Mouse (Mus musculus): ENCODE results near the gene Gm28042. TPM values are rescaled to one million over a fixed set of nuclear protein-coding genes. Genes with fewer than 3 reads are reported as not detected.

The Gm28042 gene
- polyA plus RNA-seq, 1 experiment from 2014 or later = 0.70 TPM

GRCm38 (mm10) chr2:120060190-120060589 is 32.9 kb downstream of the Gm28042 start:
- DNase-seq (ENCODE audit: low spot score) (peak; percentile 85), ATAC-seq (peak; percentile 89)
- Histone ChIP-seq H3K27ac (ENCODE audit: low read length) (peak overlapping the region; percentile 35; the same call in 1 of the 2 replicates), H3K4me3 (ENCODE audit: low read depth, low read length) (no peak overlapping the region), H3K9ac (replicated peaks; ENCODE audit: low read depth) (no peak overlapping the region), H3K4me1 (ENCODE audit: insufficient read depth, low read depth, low read length) (peaks cover 7% of the 10 kb centered on the region; the same call in 1 of the 2 replicates), H3K36me3 (ENCODE audit: insufficient read depth, low read length) (no peaks in the 10 kb centered on the region), H3K9me3 (ENCODE audit: low read length) (no peaks in the 10 kb centered on the region), H3K27me3 (replicated peaks; ENCODE audit: insufficient read depth, low read length) (no peaks in the 10 kb centered on the region), H3K4me2 (replicated peaks; ENCODE audit: low read depth, low read length) (no peak overlapping the region)
- 0 out of 2 replicates have a peak, but pooled peaks have one; percentile 7 for TF ChIP-seq CTCF (IDR thresholded peaks at IDR 0.05)
- TF ChIP-seq EP300 (IDR thresholded peaks at IDR 0.05) = no peak
- 44% methylated on average over 6 of the region's 6 CpGs for WGBS

GRCm38 (mm10) chr2:120060651-120061050 is 33.4 kb downstream of the Gm28042 start:
- Histone ChIP-seq H3K4me3 (ENCODE audit: low read depth, low read length) (no peak overlapping the region), H3K9me3 (ENCODE audit: low read length) (no peaks in the 10 kb centered on the region), H3K27ac (ENCODE audit: low read length) (0 out of 2 replicates have a peak overlapping the region, but pooled peaks have one; percentile 35), H3K27me3 (replicated peaks; ENCODE audit: insufficient read depth, low read length) (no peaks in the 10 kb centered on the region), H3K4me1 (ENCODE audit: insufficient read depth, low read depth, low read length) (peaks cover 7% of the 10 kb centered on the region; the same call in 1 of the 2 replicates), H3K4me2 (replicated peaks; ENCODE audit: low read depth, low read length) (no peak overlapping the region), H3K36me3 (ENCODE audit: insufficient read depth, low read length) (no peaks in the 10 kb centered on the region), H3K9ac (replicated peaks; ENCODE audit: low read depth) (no peak overlapping the region)
- WGBS = 48% methylated on average over 9 of the region's 9 CpGs
- no peak for TF ChIP-seq EP300 (IDR thresholded peaks at IDR 0.05)
- TF ChIP-seq CTCF (IDR thresholded peaks at IDR 0.05) = no peak
- DNase-seq (ENCODE audit: low spot score) (peak; percentile 6), ATAC-seq (0 out of 2 replicates have a peak, but pooled peaks have one; percentile 10)

GRCm38 (mm10) chr2:120062248-120062647 is 35.0 kb downstream of the Gm28042 start:
- TF ChIP-seq EP300 (IDR thresholded peaks at IDR 0.05) (no peak), CTCF (IDR thresholded peaks at IDR 0.05) (no peak)
- H3K27me3 ChIP-seq (replicated peaks; ENCODE audit: insufficient read depth, low read length) = no peaks in the 10 kb centered on the region
- DNase-seq (ENCODE audit: low spot score) = no peak
- no peak overlapping the region for H3K27ac ChIP-seq (ENCODE audit: low read length)
- no peak overlapping the region for H3K4me3 ChIP-seq (ENCODE audit: low read depth, low read length)
- no peak overlapping the region for H3K9ac ChIP-seq (replicated peaks; ENCODE audit: low read depth)
- H3K4me1 ChIP-seq (ENCODE audit: insufficient read depth, low read depth, low read length) = peaks cover 7% of the 10 kb centered on the region; the same call in 1 of the 2 replicates
- no peak overlapping the region for H3K4me2 ChIP-seq (replicated peaks; ENCODE audit: low read depth, low read length)
- no peak for ATAC-seq
- no peaks in the 10 kb centered on the region for H3K36me3 ChIP-seq (ENCODE audit: insufficient read depth, low read length)
- no peaks in the 10 kb centered on the region for H3K9me3 ChIP-seq (ENCODE audit: low read length)
- 89% methylated on average over 8 of the region's 8 CpGs for WGBS

DNA sequence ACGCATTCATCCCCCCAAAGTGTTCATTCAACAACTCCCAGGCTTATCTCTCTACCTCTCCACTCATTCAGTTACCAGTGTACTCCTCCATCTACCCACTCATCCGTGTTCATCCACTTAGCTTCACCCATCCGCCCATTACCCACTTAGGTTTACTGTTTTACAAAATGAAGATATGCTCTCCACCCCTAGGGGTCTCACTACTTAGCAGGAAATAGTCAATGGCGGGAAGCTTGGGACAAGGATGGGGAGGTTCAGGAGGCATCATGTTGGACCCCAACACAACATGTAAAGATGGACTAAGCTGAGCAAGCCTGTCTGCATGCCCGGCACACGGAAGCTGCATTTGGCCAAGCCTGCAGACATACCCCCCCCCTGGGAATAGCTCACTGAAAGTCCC is 37.3 kb downstream of the Gm28042 start:
- no peaks in the 10 kb centered on the region for H3K36me3 ChIP-seq (ENCODE audit: insufficient read depth, low read length)
- TF ChIP-seq EP300 (IDR thresholded peaks at IDR 0.05) = no peak
- peak; percentile 53 for TF ChIP-seq CTCF (IDR thresholded peaks at IDR 0.05)

GRCm38 (mm10) chr2:120065243-120065642 is 38.0 kb downstream of the Gm28042 start:
- Histone ChIP-seq H3K27ac (ENCODE audit: low read length) (no peak overlapping the region), H3K9ac (replicated peaks; ENCODE audit: low read depth) (no peak overlapping the region), H3K4me3 (ENCODE audit: low read depth, low read length) (no peak overlapping the region), H3K4me2 (replicated peaks; ENCODE audit: low read depth, low read length) (no peak overlapping the region), H3K4me1 (ENCODE audit: insufficient read depth, low read depth, low read length) (peaks cover 7% of the 10 kb centered on the region; the same call in 1 of the 2 replicates), H3K9me3 (ENCODE audit: low read length) (no peaks in the 10 kb centered on the region), H3K36me3 (ENCODE audit: insufficient read depth, low read length) (no peaks in the 10 kb centered on the region), H3K27me3 (replicated peaks; ENCODE audit: insufficient read depth, low read length) (no peaks in the 10 kb centered on the region)
- ATAC-seq = no peak
- 88% methylated on average over 10 of the region's 10 CpGs for WGBS
- no peak for DNase-seq (ENCODE audit: low spot score)
- no peak for TF ChIP-seq EP300 (IDR thresholded peaks at IDR 0.05)
- no peak for TF ChIP-seq CTCF (IDR thresholded peaks at IDR 0.05)

More for the DNA sequence above, 37.3 kb downstream of the Gm28042 start:
- ATAC-seq (no peak), DNase-seq (ENCODE audit: low spot score) (no peak)
- H3K4me1 ChIP-seq (ENCODE audit: insufficient read depth, low read depth, low read length) = peaks cover 7% of the 10 kb centered on the region; the same call in 1 of the 2 replicates
- H3K27me3 ChIP-seq (replicated peaks; ENCODE audit: insufficient read depth, low read length) = no peaks in the 10 kb centered on the region
- H3K4me3 ChIP-seq (ENCODE audit: low read depth, low read length) = no peak overlapping the region
- H3K4me2 ChIP-seq (replicated peaks; ENCODE audit: low read depth, low read length) = no peak overlapping the region
- WGBS = 78% methylated on average over 6 of the region's 6 CpGs
- H3K9ac ChIP-seq (replicated peaks; ENCODE audit: low read depth) = no peak overlapping the region
- no peak overlapping the region for H3K27ac ChIP-seq (ENCODE audit: low read length)
- no peaks in the 10 kb centered on the region for H3K9me3 ChIP-seq (ENCODE audit: low read length)

DNA sequence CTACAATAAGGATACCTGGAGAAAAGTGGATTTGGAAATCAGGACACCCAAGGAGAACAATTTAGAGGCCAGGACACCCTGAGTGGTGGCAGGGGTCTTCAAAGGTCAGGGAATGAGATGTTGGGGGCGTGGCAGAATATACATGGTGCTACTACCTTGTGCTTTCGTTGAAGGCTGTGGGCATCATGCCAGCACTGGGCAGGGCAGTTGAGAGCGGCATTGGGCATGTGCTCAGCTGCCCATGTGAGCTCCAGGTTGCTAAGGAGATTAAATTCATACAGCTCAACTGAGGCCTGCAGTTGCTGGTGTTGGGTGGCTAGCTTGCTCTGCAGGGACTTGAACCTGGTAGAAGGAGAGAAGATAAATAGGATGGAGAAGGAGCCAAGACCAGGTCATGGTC is 38.9 kb downstream of the Gm28042 start:
- ATAC-seq = peak; percentile 60
- no peaks in the 10 kb centered on the region for H3K36me3 ChIP-seq (ENCODE audit: insufficient read depth, low read length)
- no peak overlapping the region for H3K4me2 ChIP-seq (replicated peaks; ENCODE audit: low read depth, low read length)
- TF ChIP-seq CTCF (IDR thresholded peaks at IDR 0.05) (no peak), EP300 (IDR thresholded peaks at IDR 0.05) (no peak)
- no peak overlapping the region for H3K4me3 ChIP-seq (ENCODE audit: low read depth, low read length)
- H3K27ac ChIP-seq (ENCODE audit: low read length) = no peak overlapping the region
- DNase-seq (ENCODE audit: low spot score) = peak; percentile 58
- no peak overlapping the region for H3K9ac ChIP-seq (replicated peaks; ENCODE audit: low read depth)
- WGBS = 53% methylated on average over 3 of the region's 3 CpGs
- no peaks in the 10 kb centered on the region for H3K27me3 ChIP-seq (replicated peaks; ENCODE audit: insufficient read depth, low read length)
- no peaks in the 10 kb centered on the region for H3K4me1 ChIP-seq (ENCODE audit: insufficient read depth, low read depth, low read length)
- H3K9me3 ChIP-seq (ENCODE audit: low read length) = no peaks in the 10 kb centered on the region

Measured in lung, postnatal 0 days (tissue).